Mouse (Mus musculus) adrenal gland, adult (tissue): ENCODE results near the gene Usp38.

ENCODE experiments used
- DNase-seq, 2 experiments: peaks; one replicate each; pipeline ENCODE4 v3.0.0; 2022 to 2023; ENCODE audit warnings: low spot score in 1 of 2; ENCODE audit not compliant: inconsistent age in 2 of 2

Gene Usp38

GRCm38 (mm10) chr8:80961937-80962591 is 52.7 kb downstream of the Usp38 start:
- no peak for DNase-seq

GRCm38 (mm10) chr8:80961070-80961609 is 53.6 kb downstream of the Usp38 start:
- DNase-seq, result no peak

GRCm38 (mm10) chr8:80959588-80960268 is 55.0 kb downstream of the Usp38 start:
- no peak for DNase-seq

- DNase-seq, result no peak
These were observed 57.0 kb downstream of the Usp38 start for GRCm38 (mm10) chr8:80957776-80958175.

- DNase-seq, result no peak
These were observed 61.8 kb downstream of the Usp38 start for GRCm38 (mm10) chr8:80952973-80953372.

- DNase-seq, result peak in 1 of 2 experiments; percentile 42
These were observed 62.4 kb downstream of the Usp38 start for GRCm38 (mm10) chr8:80952235-80952915.

GRCm38 (mm10) chr8:80948405-80949183 is 66.1 kb downstream of the Usp38 start:
- DNase-seq, result peak in 1 of 2 experiments; percentile 26

- DNase-seq, result no peak
These were observed 71.0 kb downstream of the Usp38 start for GRCm38 (mm10) chr8:80943742-80944141.

GRCm38 (mm10) chr8:80941621-80942020 is 73.1 kb downstream of the Usp38 start:
- DNase-seq, result no peak

GRCm38 (mm10) chr8:80937814-80938650 is 76.7 kb downstream of the Usp38 start:
- peak in 1 of 2 experiments; percentile 46 for DNase-seq
